ENCODE assay signal across 10 mouse cellular contexts in genomic region chr4:47698514-47698913, GRCm38 (mm10).
DNase-seq lines count a peak whose midpoint lies in the region; ATAC-seq and TF ChIP-seq lines count a peak whose summit lies in the region.
"Had no signal": no experiment of that assay in that cellular context is flagged by ENCODE, and none has a peak within 500 bp of the region (broad histone marks: within the 10 kb centered on the region; RNA-seq: fewer than 3 reads in every experiment).

No protein-coding gene starts in this region.

- H3K36me3 ChIP-seq in neural tube, embryonic 13.5 days = no peaks in the 10 kb centered on the region
- no peaks in the 10 kb centered on the region for H3K36me3 ChIP-seq in hindbrain, postnatal 0 days (ENCODE audit: insufficient read depth, low read length)
- H3K36me3 ChIP-seq in stomach, postnatal 0 days (ENCODE audit: control insufficient read depth, insufficient read depth, low read length) = no peaks in the 10 kb centered on the region
- H3K36me3 ChIP-seq: intestine, embryonic 15.5 days had no signal

- no peak overlapping the region for H3K4me2 ChIP-seq in neural tube, embryonic 13.5 days
- H3K4me2 ChIP-seq in hindbrain, postnatal 0 days (ENCODE audit: low read depth, low read length) = no peak overlapping the region
- no peak overlapping the region for H3K4me2 ChIP-seq in stomach, postnatal 0 days (replicated peaks; ENCODE audit: low read depth)
- H3K4me2 ChIP-seq: intestine, embryonic 15.5 days had no signal

- no peaks in the 10 kb centered on the region for H3K9me3 ChIP-seq in neural tube, embryonic 13.5 days
- no peaks in the 10 kb centered on the region for H3K9me3 ChIP-seq in hindbrain, postnatal 0 days (ENCODE audit: low read length)
- H3K9me3 ChIP-seq in stomach, postnatal 0 days (ENCODE audit: control insufficient read depth, low read length) = no peaks in the 10 kb centered on the region
- H3K9me3 ChIP-seq: intestine, embryonic 15.5 days had no signal

- TF ChIP-seq EP300 in stomach, postnatal 0 days (optimal IDR thresholded peaks at IDR 0.05) = no peak

- H3K27ac ChIP-seq in neural tube, embryonic 13.5 days (replicated peaks) = peak overlapping the region; percentile 80
- peak overlapping the region; percentile 67; the same call in 1 of the 2 replicates for H3K27ac ChIP-seq in hindbrain, postnatal 0 days
- H3K27ac ChIP-seq in stomach, postnatal 0 days (replicated peaks) = no peak overlapping the region
- H3K27ac ChIP-seq: intestine, embryonic 15.5 days had no signal

- no peak for TF ChIP-seq CTCF in hindbrain, postnatal 0 days (IDR thresholded peaks at IDR 0.05; ENCODE audit: low read depth)
- no peak for TF ChIP-seq CTCF in stomach, postnatal 0 days (IDR thresholded peaks at IDR 0.05; ENCODE audit: low read depth)

- no peak overlapping the region for H3K4me3 ChIP-seq in neural tube, embryonic 13.5 days
- no peak overlapping the region for H3K4me3 ChIP-seq in hindbrain, postnatal 0 days (ENCODE audit: low read length)
- H3K4me3 ChIP-seq in stomach, postnatal 0 days (ENCODE audit: low read depth, low read length) = no peak overlapping the region
- H3K4me3 ChIP-seq: erythroblast, embryonic 14.5 days; intestine, embryonic 15.5 days had no signal

- no peaks in the 10 kb centered on the region for H3K27me3 ChIP-seq in neural tube, embryonic 13.5 days
- H3K27me3 ChIP-seq in hindbrain, postnatal 0 days (ENCODE audit: insufficient read depth, low read length) = no peaks in the 10 kb centered on the region
- H3K27me3 ChIP-seq in stomach, postnatal 0 days (ENCODE audit: control insufficient read depth, insufficient read depth, low read length) = no peaks in the 10 kb centered on the region
- H3K27me3 ChIP-seq: intestine, embryonic 15.5 days had no signal

- ATAC-seq in neural tube, embryonic 13.5 days (ENCODE audit: low read depth) = peak; percentile 88
- ATAC-seq in hindbrain, postnatal 0 days = peak; percentile 75
- ATAC-seq in stomach, postnatal 0 days (ENCODE audit: low FRiP score, low TSS enrichment) = no peak
- ATAC-seq: intestine, embryonic 15.5 days had no signal

- 35% methylated on average over 4 of the region's 4 CpGs for WGBS in neural tube, embryonic 13.5 days
- 24% methylated on average over 4 of the region's 4 CpGs for WGBS in hindbrain, postnatal 0 days
- WGBS in stomach, postnatal 0 days = 37% methylated on average over 4 of the region's 4 CpGs

- no peak overlapping the region for H3K9ac ChIP-seq in neural tube, embryonic 13.5 days
- H3K9ac ChIP-seq in hindbrain, postnatal 0 days (replicated peaks; ENCODE audit: low read length) = no peak overlapping the region
- no peak overlapping the region for H3K9ac ChIP-seq in stomach, postnatal 0 days (ENCODE audit: low read length)
- H3K9ac ChIP-seq: intestine, embryonic 15.5 days had no signal

- H3K4me1 ChIP-seq in neural tube, embryonic 13.5 days (replicated peaks) = peaks cover 12% of the 10 kb centered on the region
- H3K4me1 ChIP-seq in hindbrain, postnatal 0 days (ENCODE audit: insufficient read depth, low read length) = no peaks in the 10 kb centered on the region
- H3K4me1 ChIP-seq in stomach, postnatal 0 days (replicated peaks; ENCODE audit: control insufficient read depth, insufficient read depth) = no peaks in the 10 kb centered on the region
- H3K4me1 ChIP-seq: intestine, embryonic 15.5 days had no signal

- no peak for DNase-seq in neural tube, embryonic 10.5 days (ENCODE audit: extremely low spot score, low spot score)
- peak; percentile 67 to 74 for DNase-seq in cerebellum, postnatal 14 days
- peak; percentile 79 for DNase-seq in hindbrain, postnatal 0 days (ENCODE audit: low spot score)
- peak; percentile 27 for DNase-seq in retina, postnatal 7 days (ENCODE audit: low read depth, low spot score)
- no peak for DNase-seq in stomach, postnatal 0 days (ENCODE audit: low spot score)
- no peak for DNase-seq in spleen, postnatal 4 days (ENCODE audit: low spot score in 2 of 2)
- DNase-seq: lung, adult 2 months had no signal

Comparison
In these comparisons a context has a peak if more than half of its experiments do, and no peak if none do; other contexts are left out.
1. DNase-seq: peak in cerebellum, postnatal 14 days (2 of 2), hindbrain, postnatal 0 days (single experiment) and retina, postnatal 7 days (single experiment); none in neural tube, embryonic 10.5 days (single experiment), stomach, postnatal 0 days (single experiment) and spleen, postnatal 4 days (0 of 2).